Mouse (Mus musculus) leukemia stem cell, adult 10-12 weeks (primary cell): ENCODE results near the gene Olfr598. TPM values are rescaled to one million over a fixed set of nuclear protein-coding genes. Genes with fewer than 3 reads are reported as not detected.

ENCODE experiments used
- polyA plus RNA-seq: library from polyadenylated mRNA; stranded (reverse); fragments of >175 nt; gene quantifications from 2 replicates; pipeline ENCODE4 v1.2.3, GENCODE M21; 2012; ENCODE audit warnings: low replicate concordance

The Olfr598 gene
- polyA plus RNA-seq, result not detected in 2 replicates

DNA sequence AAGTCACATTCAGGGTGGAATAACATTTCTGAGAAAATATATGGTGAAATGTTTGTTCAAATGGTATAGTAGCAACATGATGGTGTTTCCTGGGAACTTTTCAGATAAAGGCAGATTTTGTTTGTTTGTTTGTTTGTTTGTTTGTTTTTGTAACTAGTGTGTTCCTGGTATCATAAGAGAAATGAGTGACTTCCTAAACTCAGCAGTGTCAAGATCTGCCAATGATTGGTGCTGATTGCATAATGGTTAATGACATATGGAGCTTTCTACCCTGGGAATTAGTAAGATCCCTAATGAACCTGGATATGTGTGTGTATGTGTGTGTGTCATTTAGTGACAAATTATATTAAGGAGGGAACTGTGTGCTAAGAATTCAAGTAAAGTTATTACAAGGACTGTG, at the start of gene Olfr598:
Gene Olfr598 (plus strand): TSS at position 301 of the 400 bp plus-strand sequence.

DNA sequence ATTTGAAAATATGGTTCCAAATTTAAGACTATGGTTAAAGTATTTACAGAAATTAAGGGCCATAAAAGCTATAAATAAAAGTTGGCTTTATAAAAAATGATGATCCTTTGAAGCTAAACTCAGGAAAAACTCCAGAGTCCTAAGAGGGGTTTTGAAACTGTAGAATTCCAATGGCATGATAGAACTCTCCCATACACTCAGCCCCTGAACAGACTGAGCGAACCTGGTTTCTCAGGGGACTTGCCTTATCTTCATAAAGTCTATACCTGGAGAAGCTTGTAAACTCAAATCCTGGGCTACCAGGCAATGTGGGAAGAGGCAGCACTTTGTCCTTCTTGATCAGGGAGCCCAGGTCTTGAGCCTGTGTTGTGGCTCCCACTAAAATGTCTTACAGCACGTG, 18.0 kb upstream of the Olfr598 start, which contains the start of gene Olfr596:
Gene Olfr596 (plus strand): TSS at position 301 of the 400 bp plus-strand sequence.

DNA sequence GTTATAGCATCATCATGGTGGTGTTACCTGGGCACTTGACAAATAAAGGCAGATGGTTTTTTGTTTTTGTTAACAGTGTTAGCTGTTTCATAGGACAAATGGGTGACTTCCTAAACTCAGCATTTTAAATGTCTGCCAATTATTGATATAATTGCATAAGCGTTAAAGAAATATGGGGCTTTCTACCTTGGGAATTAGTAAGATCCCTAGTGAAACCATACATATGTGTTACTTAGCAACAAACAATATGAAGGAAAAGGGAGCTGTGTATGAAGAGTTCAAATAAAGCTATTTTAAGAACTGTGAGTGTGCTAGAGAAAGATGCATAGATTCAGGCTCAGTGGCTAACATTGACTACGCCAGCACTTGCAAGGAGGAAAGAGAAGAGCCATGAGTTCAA, 7.4 kb upstream of the Olfr598 start, which contains the start of gene Olfr597:
Gene Olfr597 (plus strand): TSS at position 301 of the 400 bp plus-strand sequence.

DNA sequence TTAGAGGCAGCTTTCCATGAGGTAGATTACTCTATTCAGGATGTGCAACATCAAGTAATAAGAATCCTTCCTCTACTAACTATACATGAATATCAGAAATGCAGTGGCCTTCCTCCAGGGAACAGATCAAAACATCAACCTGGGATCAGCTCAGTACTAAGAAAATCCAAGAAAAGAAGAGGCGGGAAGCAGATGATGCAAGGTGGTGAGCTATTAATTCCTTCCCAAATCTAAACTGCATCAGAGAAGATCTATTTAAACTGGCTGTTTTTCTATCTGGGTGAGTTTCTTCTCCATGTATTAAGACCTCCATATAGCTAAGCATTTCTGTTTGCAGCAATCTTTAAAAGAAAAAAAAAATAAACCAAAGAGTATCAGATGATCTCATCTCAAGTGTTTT, 12.2 kb downstream of the Olfr598 start, which contains the start of gene Olfr599:
Gene Olfr599 (plus strand): TSS at position 301 of the 400 bp plus-strand sequence.

DNA sequence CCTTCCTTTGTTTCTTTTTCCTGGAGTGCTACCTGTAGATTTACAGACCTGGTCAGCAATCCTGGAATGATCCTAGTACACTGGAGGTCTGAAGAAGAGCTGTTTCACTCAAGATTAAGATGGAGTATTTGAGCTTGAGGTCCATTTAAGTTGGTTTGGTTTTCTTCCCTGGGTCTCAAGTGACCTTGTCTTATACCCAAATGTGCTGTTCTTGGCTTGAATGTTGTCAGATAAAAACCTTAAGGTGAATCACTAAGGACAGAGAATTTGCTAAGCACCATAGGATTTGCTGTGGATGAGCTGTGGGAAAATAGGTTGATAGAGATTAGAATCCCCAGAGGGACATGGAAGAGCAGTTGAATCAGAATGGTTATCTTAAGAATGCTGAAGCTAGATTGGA, 26.2 kb downstream of the Olfr598 start, which contains the start of gene Olfr600:
Gene Olfr600 (minus strand): TSS at position 101 of the 400 bp plus-strand sequence.

DNA sequence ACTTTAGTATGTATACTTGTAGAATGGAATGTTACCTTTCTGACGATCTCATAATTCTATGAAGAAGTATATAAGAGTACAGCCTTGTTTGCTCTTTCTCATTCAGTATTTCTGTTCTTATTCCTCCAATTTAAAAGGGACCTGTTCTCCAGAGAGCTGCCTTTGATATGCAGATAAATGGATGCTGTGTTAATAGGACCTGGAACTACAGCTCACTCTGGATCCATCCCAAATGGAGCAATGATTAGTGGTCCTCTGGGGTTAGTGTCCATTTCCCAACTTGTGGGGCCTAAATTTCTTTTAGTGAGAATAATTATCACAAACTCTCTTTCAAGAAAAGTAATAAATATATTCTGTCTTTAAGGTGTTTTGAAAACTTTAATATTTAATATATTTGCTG, 39.2 kb downstream of the Olfr598 start, which contains the start of gene Olfr601:
Gene Olfr601 (minus strand): TSS at position 101 of the 400 bp plus-strand sequence.

Other genes with a start within 250 kb of the Olfr598 start
- gene Olfr584, start 241.7 kb upstream of the Olfr598 start, polyA plus RNA-seq, result not detected in 2 replicates
- not detected in 2 replicates for gene Olfr585, start 225.8 kb upstream of the Olfr598 start, polyA plus RNA-seq
- gene Olfr586, start 197.9 kb upstream of the Olfr598 start, polyA plus RNA-seq, result not detected in 2 replicates
- not detected in 2 replicates for gene Olfr588-ps1, start 182.7 kb upstream of the Olfr598 start, polyA plus RNA-seq
- gene Olfr589, start 167.2 kb upstream of the Olfr598 start, polyA plus RNA-seq, result not detected in 2 replicates
- gene Olfr591, start 145.2 kb upstream of the Olfr598 start, polyA plus RNA-seq, result not detected in 2 replicates
- gene Olfr592, start 138.8 kb upstream of the Olfr598 start, polyA plus RNA-seq, result not detected in 2 replicates
- gene Olfr593, start 111.7 kb upstream of the Olfr598 start, polyA plus RNA-seq, result not detected in 2 replicates
- gene Olfr594, start 106.6 kb upstream of the Olfr598 start, polyA plus RNA-seq, result not detected in 2 replicates
- not detected in 2 replicates for gene Usp17ld, start 71.1 kb upstream of the Olfr598 start, polyA plus RNA-seq
- not detected in 2 replicates for gene Olfr596, start 17.9 kb upstream of the Olfr598 start, polyA plus RNA-seq
- gene Olfr597, start 7.3 kb upstream of the Olfr598 start, polyA plus RNA-seq, result not detected in 2 replicates
- not detected in 2 replicates for gene Olfr599, start 12.3 kb downstream of the Olfr598 start, polyA plus RNA-seq
- gene Olfr600, start 26.1 kb downstream of the Olfr598 start, polyA plus RNA-seq, result 0.05 TPM in 1 of 2 replicates, not detected in the other
- gene Olfr601, start 39.1 kb downstream of the Olfr598 start, polyA plus RNA-seq, result not detected in 2 replicates
- gene Olfr603, start 62.6 kb downstream of the Olfr598 start, polyA plus RNA-seq, result not detected in 2 replicates
- gene Usp17lc, start 91.5 kb downstream of the Olfr598 start, polyA plus RNA-seq, result not detected in 2 replicates
- gene Olfr605, start 121.9 kb downstream of the Olfr598 start, polyA plus RNA-seq, result not detected in 2 replicates
- gene Olfr606, start 125.5 kb downstream of the Olfr598 start, polyA plus RNA-seq, result not detected in 2 replicates
- not detected in 2 replicates for gene Olfr607, start 140.6 kb downstream of the Olfr598 start, polyA plus RNA-seq
- not detected in 2 replicates for gene Olfr608, start 146.3 kb downstream of the Olfr598 start, polyA plus RNA-seq
- not detected in 2 replicates for gene Olfr609, start 174.5 kb downstream of the Olfr598 start, polyA plus RNA-seq
- gene Olfr610, start 188.6 kb downstream of the Olfr598 start, polyA plus RNA-seq, result not detected in 2 replicates
- gene Olfr611, start 197.3 kb downstream of the Olfr598 start, polyA plus RNA-seq, result not detected in 2 replicates
- not detected in 2 replicates for gene Olfr612, start 219.1 kb downstream of the Olfr598 start, polyA plus RNA-seq
- gene Olfr613, start 224.5 kb downstream of the Olfr598 start, polyA plus RNA-seq, result not detected in 2 replicates
- gene Olfr615, start 232.5 kb downstream of the Olfr598 start, polyA plus RNA-seq, result not detected in 2 replicates
- not detected in 2 replicates for gene Olfr616, start 245.6 kb downstream of the Olfr598 start, polyA plus RNA-seq
- not detected in 2 replicates for gene Olfr617, start 249.5 kb downstream of the Olfr598 start, polyA plus RNA-seq